Mouse (Mus musculus): ENCODE results near the gene Ighmbp2. TPM values are rescaled to one million over a fixed set of nuclear protein-coding genes. Genes with fewer than 3 reads are reported as not detected.
A peak's percentile ranks its signal among the peaks of the same experiment; 100 is the strongest.

Gene Ighmbp2
- polyA plus RNA-seq, 1 experiment from 2014 or later = 7.9 TPM

DNA sequence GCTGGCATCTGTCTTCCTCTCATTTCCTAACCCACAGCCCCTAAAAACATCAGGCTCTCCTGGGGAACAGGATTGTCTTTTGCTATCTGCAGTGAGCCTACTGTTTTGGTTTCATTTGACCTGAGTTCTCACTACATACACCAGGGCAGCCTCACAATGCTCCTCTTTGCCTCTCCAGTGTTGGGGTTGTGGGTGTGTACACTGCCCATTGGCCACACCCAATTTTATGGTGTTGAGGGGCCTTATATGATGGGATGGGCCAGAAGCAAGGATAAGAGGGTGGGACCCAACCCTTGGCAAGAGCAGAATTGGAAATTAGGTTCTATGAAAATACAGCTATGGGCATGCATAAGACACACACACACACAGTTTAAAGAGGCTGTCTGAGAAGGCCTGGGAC is 14.2 kb upstream of the Ighmbp2 start:
- H3K27me3 ChIP-seq (ENCODE audit: control insufficient read depth, insufficient read depth, low read length) = no peaks in the 10 kb centered on the region
- no peak for ATAC-seq (ENCODE audit: insufficient number of reproducible peaks, insufficient read depth, low FRiP score, low read depth)
- no peak overlapping the region for H3K4me3 ChIP-seq (ENCODE audit: low read depth, low read length)
- no peaks in the 10 kb centered on the region for H3K36me3 ChIP-seq (ENCODE audit: control insufficient read depth, insufficient read depth, low read length)
- no peaks in the 10 kb centered on the region for H3K9me3 ChIP-seq (ENCODE audit: control insufficient read depth, low read depth, low read length)
- H3K9ac ChIP-seq (replicated peaks; ENCODE audit: low read depth, low read length) = no peak overlapping the region
- H3K27ac ChIP-seq (ENCODE audit: low read length) = no peak overlapping the region
- H3K4me2 ChIP-seq (replicated peaks; ENCODE audit: low read depth, low read length) = no peak overlapping the region
- no peaks in the 10 kb centered on the region for H3K4me1 ChIP-seq (ENCODE audit: control insufficient read depth, insufficient read depth, low read length)

DNA sequence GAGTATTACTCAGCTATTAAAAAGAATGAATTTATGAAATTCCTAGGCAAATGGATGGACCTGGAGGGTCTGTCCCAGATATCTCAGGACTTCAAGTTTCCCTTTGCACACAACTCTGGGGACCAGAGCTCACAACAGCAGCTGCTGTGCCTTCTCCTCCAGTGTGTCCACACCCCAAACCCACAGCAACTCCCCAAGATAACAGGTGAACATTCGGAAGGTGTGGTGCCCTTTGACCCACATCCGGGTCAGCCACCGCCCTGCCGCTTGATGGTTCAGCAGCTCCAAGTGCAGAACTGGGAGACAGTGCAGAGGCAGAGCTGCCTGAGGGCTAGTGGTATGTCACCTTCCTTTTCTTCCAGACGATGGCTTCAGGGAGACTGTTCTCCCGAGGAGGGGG is 12.4 kb upstream of the Ighmbp2 start:
- WGBS = 83% methylated on average over 6 of the region's 6 CpGs
- no peaks in the 10 kb centered on the region for H3K27me3 ChIP-seq (ENCODE audit: control insufficient read depth, insufficient read depth, low read length)
- no peak overlapping the region for H3K4me3 ChIP-seq (ENCODE audit: low read depth, low read length)
- H3K4me1 ChIP-seq (ENCODE audit: control insufficient read depth, insufficient read depth, low read length) = no peaks in the 10 kb centered on the region
- no peaks in the 10 kb centered on the region for H3K9me3 ChIP-seq (ENCODE audit: control insufficient read depth, low read depth, low read length)
- no peak overlapping the region for H3K27ac ChIP-seq (ENCODE audit: low read length)
- no peak overlapping the region for H3K9ac ChIP-seq (replicated peaks; ENCODE audit: low read depth, low read length)
- H3K36me3 ChIP-seq (ENCODE audit: control insufficient read depth, insufficient read depth, low read length) = peaks cover 6% of the 10 kb centered on the region
- ATAC-seq (ENCODE audit: insufficient number of reproducible peaks, insufficient read depth, low FRiP score, low read depth) = no peak
- no peak overlapping the region for H3K4me2 ChIP-seq (replicated peaks; ENCODE audit: low read depth, low read length)

DNA sequence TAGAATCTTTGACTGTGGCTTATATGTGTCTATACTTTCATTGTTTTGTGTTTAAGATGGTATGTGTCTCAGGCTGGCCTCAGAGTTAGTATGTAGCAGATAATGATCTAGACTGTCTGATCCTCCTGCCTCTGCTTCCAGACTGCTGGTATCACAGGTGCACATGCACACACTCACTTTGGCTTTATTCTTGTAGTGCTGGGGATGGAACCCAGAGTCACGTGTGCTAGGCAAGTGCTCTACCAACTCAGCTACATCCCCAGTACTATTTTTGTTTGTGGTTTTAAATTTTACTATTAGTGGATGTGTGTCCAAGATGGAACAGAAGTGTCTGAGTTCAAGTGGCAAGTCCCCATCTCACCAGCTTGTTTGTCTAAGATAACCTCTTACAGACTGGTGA is 10.2 kb upstream of the Ighmbp2 start:
- ATAC-seq (ENCODE audit: insufficient number of reproducible peaks, insufficient read depth, low FRiP score, low read depth) = no peak
- H3K4me3 ChIP-seq (ENCODE audit: low read depth, low read length) = no peak overlapping the region
- no peaks in the 10 kb centered on the region for H3K9me3 ChIP-seq (ENCODE audit: control insufficient read depth, low read depth, low read length)
- no peaks in the 10 kb centered on the region for H3K4me1 ChIP-seq (ENCODE audit: control insufficient read depth, insufficient read depth, low read length)
- H3K4me2 ChIP-seq (replicated peaks; ENCODE audit: low read depth, low read length) = no peak overlapping the region
- H3K27ac ChIP-seq (ENCODE audit: low read length) = no peak overlapping the region
- H3K9ac ChIP-seq (replicated peaks; ENCODE audit: low read depth, low read length) = no peak overlapping the region
- H3K27me3 ChIP-seq (ENCODE audit: control insufficient read depth, insufficient read depth, low read length) = no peaks in the 10 kb centered on the region
- 91% methylated on average over 1 of the region's 1 CpGs for WGBS
- peaks cover 20% of the 10 kb centered on the region for H3K36me3 ChIP-seq (ENCODE audit: control insufficient read depth, insufficient read depth, low read length)

DNA sequence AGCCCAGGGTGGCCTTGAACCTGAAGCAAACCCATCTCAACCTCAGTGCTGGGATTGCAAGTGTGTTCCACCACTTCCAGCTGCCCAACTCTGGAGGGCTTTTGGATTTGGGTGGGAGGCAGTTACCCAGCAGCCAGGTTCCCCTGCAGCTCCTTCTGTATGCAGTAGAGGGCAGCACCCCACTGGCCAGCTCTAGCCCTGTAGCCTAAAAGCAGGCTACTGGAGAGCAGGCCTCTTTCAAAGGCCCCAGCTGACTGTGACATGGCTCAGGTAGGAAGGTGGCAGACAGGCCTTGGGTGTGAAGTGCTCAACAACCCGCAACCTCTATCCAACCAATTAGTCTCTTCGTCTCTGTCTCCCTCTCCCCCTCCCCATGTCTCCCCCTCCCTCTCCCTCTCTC is 9.2 kb upstream of the Ighmbp2 start:
- Histone ChIP-seq H3K9me3 (ENCODE audit: control insufficient read depth, low read depth, low read length) (no peaks in the 10 kb centered on the region), H3K27me3 (ENCODE audit: control insufficient read depth, insufficient read depth, low read length) (no peaks in the 10 kb centered on the region), H3K4me3 (ENCODE audit: low read depth, low read length) (no peak overlapping the region), H3K36me3 (ENCODE audit: control insufficient read depth, insufficient read depth, low read length) (peaks cover 21% of the 10 kb centered on the region), H3K4me2 (replicated peaks; ENCODE audit: low read depth, low read length) (no peak overlapping the region), H3K9ac (replicated peaks; ENCODE audit: low read depth, low read length) (no peak overlapping the region), H3K27ac (ENCODE audit: low read length) (no peak overlapping the region), H3K4me1 (ENCODE audit: control insufficient read depth, insufficient read depth, low read length) (no peaks in the 10 kb centered on the region)
- 68% methylated on average over 2 of the region's 2 CpGs for WGBS
- peak; percentile 46; the same call in 1 of the 2 replicates for ATAC-seq (ENCODE audit: insufficient number of reproducible peaks, insufficient read depth, low FRiP score, low read depth)

DNA sequence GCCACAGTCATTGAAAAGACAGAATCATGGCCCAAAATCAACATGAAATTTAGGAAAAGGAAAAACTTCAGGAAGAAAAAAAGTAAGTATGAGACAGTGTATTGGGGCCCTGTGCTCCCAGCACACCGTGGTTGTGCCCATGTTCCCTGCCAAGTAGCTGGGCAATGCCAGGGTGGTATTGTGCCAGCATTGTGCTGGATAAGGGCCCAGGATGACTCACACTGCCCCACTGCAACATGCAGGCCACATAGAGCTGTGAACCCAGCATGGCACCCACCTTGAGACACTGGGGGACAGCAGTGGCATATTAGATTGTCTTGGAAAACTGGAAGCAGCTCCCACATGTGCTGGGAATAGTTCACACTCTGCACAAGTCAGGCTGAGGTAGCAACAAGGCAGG is 6.2 kb upstream of the Ighmbp2 start:
- ATAC-seq (ENCODE audit: insufficient number of reproducible peaks, insufficient read depth, low FRiP score, low read depth) = no peak
- Histone ChIP-seq H3K9ac (replicated peaks; ENCODE audit: low read depth, low read length) (no peak overlapping the region), H3K4me3 (ENCODE audit: low read depth, low read length) (no peak overlapping the region), H3K4me1 (ENCODE audit: control insufficient read depth, insufficient read depth, low read length) (no peaks in the 10 kb centered on the region), H3K27ac (ENCODE audit: low read length) (no peak overlapping the region), H3K9me3 (ENCODE audit: control insufficient read depth, low read depth, low read length) (no peaks in the 10 kb centered on the region), H3K36me3 (ENCODE audit: control insufficient read depth, insufficient read depth, low read length) (peaks cover 31% of the 10 kb centered on the region), H3K27me3 (ENCODE audit: control insufficient read depth, insufficient read depth, low read length) (no peaks in the 10 kb centered on the region), H3K4me2 (replicated peaks; ENCODE audit: low read depth, low read length) (no peak overlapping the region)
- 96% methylated on average over 1 of the region's 1 CpGs for WGBS

DNA sequence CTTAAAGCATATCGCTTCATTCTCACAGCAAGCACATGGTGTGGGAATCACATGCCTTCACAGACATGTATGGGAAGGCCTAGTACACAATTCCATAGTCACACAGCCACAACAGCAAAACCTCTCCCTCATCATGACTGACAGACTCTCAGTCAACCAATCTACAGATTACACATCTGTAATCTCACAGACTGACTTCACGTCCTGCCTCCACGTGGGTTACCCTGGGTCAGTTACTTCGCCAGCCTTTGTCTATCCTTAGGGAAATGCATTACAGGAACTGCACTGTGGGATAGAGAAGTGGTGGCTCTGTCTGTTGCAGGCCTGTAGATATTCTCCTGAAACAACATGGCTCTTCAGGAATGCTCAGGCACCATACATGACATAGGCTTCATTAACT is 931 bp downstream of the Ighmbp2 start:
- Histone ChIP-seq H3K36me3 (ENCODE audit: control insufficient read depth, insufficient read depth, low read length) (peaks cover 20% of the 10 kb centered on the region), H3K4me1 (ENCODE audit: control insufficient read depth, insufficient read depth, low read length) (peaks cover 4% of the 10 kb centered on the region; the same call in 1 of the 2 replicates), H3K4me3 (ENCODE audit: low read depth, low read length) (peak overlapping the region; percentile 80; the same call in 1 of the 2 replicates), H3K4me2 (replicated peaks; ENCODE audit: low read depth, low read length) (peak overlapping the region; percentile 55), H3K27me3 (ENCODE audit: control insufficient read depth, insufficient read depth, low read length) (no peaks in the 10 kb centered on the region), H3K9ac (replicated peaks; ENCODE audit: low read depth, low read length) (peak overlapping the region; percentile 77; the same call in 1 of the 2 replicates), H3K9me3 (ENCODE audit: control insufficient read depth, low read depth, low read length) (no peaks in the 10 kb centered on the region), H3K27ac (ENCODE audit: low read length) (no peak overlapping the region)
- no peak for ATAC-seq (ENCODE audit: insufficient number of reproducible peaks, insufficient read depth, low FRiP score, low read depth)
- 74% methylated on average over 4 of the region's 4 CpGs for WGBS

DNA sequence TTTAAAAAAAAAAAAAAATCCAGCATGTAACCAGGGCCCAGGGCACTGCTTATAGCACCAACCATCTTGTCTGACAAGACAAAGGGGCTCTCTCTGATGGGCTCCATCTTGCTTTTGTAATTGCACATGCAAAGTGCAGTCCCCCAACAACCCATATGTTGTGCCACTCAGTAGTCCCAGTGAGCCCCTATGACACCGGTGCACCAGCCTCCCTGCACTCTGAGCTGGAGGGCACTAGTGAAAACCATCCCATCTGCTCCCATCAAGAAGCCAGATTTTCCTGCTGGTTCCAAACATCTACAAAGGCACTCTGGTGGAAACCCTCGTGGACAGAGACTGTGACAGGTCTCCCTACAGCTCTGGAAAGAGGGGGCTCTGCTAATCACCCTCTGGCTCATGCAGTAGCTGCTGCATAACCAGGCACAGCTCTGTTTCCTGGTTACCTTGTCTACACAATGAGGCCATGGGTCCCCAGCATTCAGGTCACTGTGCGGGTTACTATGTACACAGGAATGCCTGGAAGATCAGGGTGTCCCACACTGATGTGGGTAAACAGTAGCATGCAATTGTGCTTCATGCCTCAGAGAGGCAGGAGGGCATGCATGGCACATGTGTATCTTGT is 7.0 kb downstream of the Ighmbp2 start:
- Histone ChIP-seq H3K4me3 (ENCODE audit: low read depth, low read length) (no peak overlapping the region), H3K4me2 (replicated peaks; ENCODE audit: low read depth, low read length) (no peak overlapping the region), H3K4me1 (ENCODE audit: control insufficient read depth, insufficient read depth, low read length) (no peaks in the 10 kb centered on the region), H3K9ac (replicated peaks; ENCODE audit: low read depth, low read length) (no peak overlapping the region), H3K27ac (ENCODE audit: low read length) (no peak overlapping the region), H3K36me3 (ENCODE audit: control insufficient read depth, insufficient read depth, low read length) (peaks cover 51% of the 10 kb centered on the region), H3K9me3 (ENCODE audit: control insufficient read depth, low read depth, low read length) (no peaks in the 10 kb centered on the region), H3K27me3 (ENCODE audit: control insufficient read depth, insufficient read depth, low read length) (no peaks in the 10 kb centered on the region)
- ATAC-seq (ENCODE audit: insufficient number of reproducible peaks, insufficient read depth, low FRiP score, low read depth) = no peak
- 76% methylated on average over 3 of the region's 3 CpGs for WGBS

DNA sequence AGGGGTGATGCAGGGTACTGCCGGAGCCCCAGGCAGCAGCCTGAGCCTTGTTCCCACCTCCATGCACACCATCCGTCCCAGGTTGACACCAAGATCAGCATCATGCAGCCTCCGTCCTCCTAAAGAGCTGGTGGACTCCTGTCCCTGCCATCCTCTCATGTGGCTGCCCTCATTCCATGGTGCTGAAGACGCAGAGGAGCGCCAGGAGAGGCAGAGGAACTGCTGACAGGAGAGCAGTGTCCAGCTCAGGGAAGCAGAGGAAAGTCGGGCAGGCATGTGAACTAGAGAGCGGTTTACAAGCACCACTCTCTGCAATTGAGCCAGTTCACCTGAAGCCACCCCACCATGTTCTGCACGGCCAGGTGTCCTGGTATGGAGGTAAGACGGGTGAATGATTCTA is 9.5 kb downstream of the Ighmbp2 start:
- H3K36me3 ChIP-seq (ENCODE audit: control insufficient read depth, insufficient read depth, low read length) = peaks cover 59% of the 10 kb centered on the region
- no peak overlapping the region for H3K4me2 ChIP-seq (replicated peaks; ENCODE audit: low read depth, low read length)
- no peak overlapping the region for H3K4me3 ChIP-seq (ENCODE audit: low read depth, low read length)
- no peaks in the 10 kb centered on the region for H3K4me1 ChIP-seq (ENCODE audit: control insufficient read depth, insufficient read depth, low read length)
- H3K9me3 ChIP-seq (ENCODE audit: control insufficient read depth, low read depth, low read length) = no peaks in the 10 kb centered on the region
- H3K9ac ChIP-seq (replicated peaks; ENCODE audit: low read depth, low read length) = no peak overlapping the region
- H3K27me3 ChIP-seq (ENCODE audit: control insufficient read depth, insufficient read depth, low read length) = no peaks in the 10 kb centered on the region
- no peak for ATAC-seq (ENCODE audit: insufficient number of reproducible peaks, insufficient read depth, low FRiP score, low read depth)
- no peak overlapping the region for H3K27ac ChIP-seq (ENCODE audit: low read length)
- 91% methylated on average over 9 of the region's 9 CpGs for WGBS

DNA sequence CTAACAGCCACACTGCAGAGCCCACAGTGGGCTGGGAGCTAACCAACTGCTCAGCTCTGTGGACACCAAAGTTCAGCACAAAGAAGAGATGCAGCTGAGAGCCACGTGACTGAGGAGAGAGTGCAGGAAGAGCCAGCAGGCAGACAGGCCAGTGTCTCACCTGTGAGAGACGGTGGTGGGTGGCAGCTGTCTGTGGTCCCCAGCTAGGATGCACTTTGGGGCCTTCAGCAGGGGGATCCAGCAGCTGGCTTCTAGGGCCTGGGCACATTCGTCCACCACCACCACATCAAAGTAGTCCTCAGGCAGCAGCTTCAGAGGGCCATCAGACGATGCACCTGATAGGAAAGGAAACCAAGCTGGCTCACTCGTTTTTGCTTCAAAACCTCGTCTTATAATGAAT is 11.5 kb downstream of the Ighmbp2 start:
- WGBS = 79% methylated on average over 6 of the region's 6 CpGs
- no peaks in the 10 kb centered on the region for H3K27me3 ChIP-seq (ENCODE audit: control insufficient read depth, insufficient read depth, low read length)
- no peak overlapping the region for H3K4me3 ChIP-seq (ENCODE audit: low read depth, low read length)
- H3K36me3 ChIP-seq (ENCODE audit: control insufficient read depth, insufficient read depth, low read length) = peaks cover 63% of the 10 kb centered on the region
- H3K4me1 ChIP-seq (ENCODE audit: control insufficient read depth, insufficient read depth, low read length) = no peaks in the 10 kb centered on the region
- no peak overlapping the region for H3K27ac ChIP-seq (ENCODE audit: low read length)
- no peak overlapping the region for H3K4me2 ChIP-seq (replicated peaks; ENCODE audit: low read depth, low read length)
- no peak overlapping the region for H3K9ac ChIP-seq (replicated peaks; ENCODE audit: low read depth, low read length)
- H3K9me3 ChIP-seq (ENCODE audit: control insufficient read depth, low read depth, low read length) = no peaks in the 10 kb centered on the region
- ATAC-seq (ENCODE audit: insufficient number of reproducible peaks, insufficient read depth, low FRiP score, low read depth) = no peak
